Mouse (Mus musculus): Measurements from ENCODE around the gene Adam17. TPM values are rescaled to one million over a fixed set of nuclear protein-coding genes. Genes with fewer than 3 reads are reported as not detected.

Adam17 gene
- polyA plus RNA-seq, 1 experiment from 2014 or later: 38.2 TPM

GRCm38 (mm10) chr12:21286712-21287650 lies 86.5 kb downstream of the Adam17 start:
- Histone ChIP-seq H3K4me2 (replicated peaks; ENCODE audit: low read depth, low read length) (peak overlapping the region; percentile 78), H3K27ac (ENCODE audit: low read depth, low read length) (peak overlapping the region; percentile 86), H3K4me1 (replicated peaks; ENCODE audit: control insufficient read depth, insufficient read depth, low read length) (no peaks in the 10 kb centered on the region), H3K4me3 (ENCODE audit: low read depth, low read length) (peak overlapping the region; percentile 83), H3K9me3 (ENCODE audit: control insufficient read depth, low read length) (no peaks in the 10 kb centered on the region), H3K9ac (ENCODE audit: low read depth, low read length) (peak overlapping the region; percentile 88), H3K27me3 (ENCODE audit: control insufficient read depth, insufficient read depth, low read length) (no peaks in the 10 kb centered on the region), H3K36me3 (ENCODE audit: control insufficient read depth, insufficient read depth, low read length) (0 out of 2 replicates have a peak, but pooled peaks cover 5% of the 10 kb centered on the region)
- ATAC-seq (ENCODE audit: low FRiP score): peak; percentile 44
- DNase-seq (ENCODE audit: low spot score): no peak
- 39% methylated on average over 18 of the region's 18 CpGs for WGBS

GRCm38 (mm10) chr12:21286243-21286622 lies 87.2 kb downstream of the Adam17 start, which contains the start of gene Itgb1bp1:
TSS of gene Itgb1bp1 (minus strand) at chr12:21286284.
- peak within 1 kb of the TSS; percentile 86 for H3K27ac ChIP-seq (ENCODE audit: low read depth, low read length)
- no peaks in the 10 kb centered on the region for H3K27me3 ChIP-seq (ENCODE audit: control insufficient read depth, insufficient read depth, low read length)
- H3K4me2 ChIP-seq (replicated peaks; ENCODE audit: low read depth, low read length): peak within 1 kb of the TSS; percentile 78
- H3K9me3 ChIP-seq (ENCODE audit: control insufficient read depth, low read length): no peaks in the 10 kb centered on the region
- WGBS: under 1% methylated on average over 28 of the region's 28 CpGs
- DNase-seq (ENCODE audit: low spot score) (peak; percentile 99), ATAC-seq (ENCODE audit: low FRiP score) (peak; percentile 96)
- peak within 1 kb of the TSS; percentile 83 for H3K4me3 ChIP-seq (ENCODE audit: low read depth, low read length)
- peak within 1 kb of the TSS; percentile 88 for H3K9ac ChIP-seq (ENCODE audit: low read depth, low read length)
- no peaks in the 10 kb centered on the region for H3K36me3 ChIP-seq (ENCODE audit: control insufficient read depth, insufficient read depth, low read length)
- no peaks in the 10 kb centered on the region for H3K4me1 ChIP-seq (replicated peaks; ENCODE audit: control insufficient read depth, insufficient read depth, low read length)

GRCm38 (mm10) chr12:21285508-21286242 lies 87.8 kb downstream of the Adam17 start:
- no peak for DNase-seq (ENCODE audit: low spot score)
- H3K27me3 ChIP-seq (ENCODE audit: control insufficient read depth, insufficient read depth, low read length): no peaks in the 10 kb centered on the region
- ATAC-seq (ENCODE audit: low FRiP score): peak; percentile 41
- H3K9ac ChIP-seq (ENCODE audit: low read depth, low read length): peak overlapping the region; percentile 83
- peak overlapping the region; percentile 63 for H3K27ac ChIP-seq (ENCODE audit: low read depth, low read length)
- H3K4me2 ChIP-seq (replicated peaks; ENCODE audit: low read depth, low read length): peak overlapping the region; percentile 78
- H3K4me1 ChIP-seq (replicated peaks; ENCODE audit: control insufficient read depth, insufficient read depth, low read length): no peaks in the 10 kb centered on the region
- under 1% methylated on average over 44 of the region's 47 CpGs for WGBS
- peak overlapping the region; percentile 83 for H3K4me3 ChIP-seq (ENCODE audit: low read depth, low read length)
- no peaks in the 10 kb centered on the region for H3K36me3 ChIP-seq (ENCODE audit: control insufficient read depth, insufficient read depth, low read length)
- H3K9me3 ChIP-seq (ENCODE audit: control insufficient read depth, low read length): no peaks in the 10 kb centered on the region

- H3K27ac ChIP-seq (ENCODE audit: low read depth, low read length): peak within 1 kb of the TSS; percentile 86
- H3K4me1 ChIP-seq (replicated peaks; ENCODE audit: control insufficient read depth, insufficient read depth, low read length): no peaks in the 10 kb centered on the region
- DNase-seq (ENCODE audit: low spot score) (no peak), ATAC-seq (ENCODE audit: low FRiP score) (no peak)
- no peaks in the 10 kb centered on the region for H3K36me3 ChIP-seq (ENCODE audit: control insufficient read depth, insufficient read depth, low read length)
- 53% methylated on average over 11 of the region's 11 CpGs for WGBS
- peak within 1 kb of the TSS; percentile 83 for H3K4me3 ChIP-seq (ENCODE audit: low read depth, low read length)
- H3K4me2 ChIP-seq (replicated peaks; ENCODE audit: low read depth, low read length): peak within 1 kb of the TSS; percentile 78
- H3K27me3 ChIP-seq (ENCODE audit: control insufficient read depth, insufficient read depth, low read length): no peaks in the 10 kb centered on the region
- no peaks in the 10 kb centered on the region for H3K9me3 ChIP-seq (ENCODE audit: control insufficient read depth, low read length)
- H3K9ac ChIP-seq (ENCODE audit: low read depth, low read length): peak within 1 kb of the TSS; percentile 88
Measured at GRCm38 (mm10) chr12:21284761-21285441, 88.5 kb downstream of the Adam17 start, which contains the start of gene Cpsf3. TSS of gene Cpsf3 (plus strand) at chr12:21285391.

- no peak for DNase-seq (ENCODE audit: low spot score)
- Histone ChIP-seq H3K9me3 (ENCODE audit: control insufficient read depth, low read length) (no peaks in the 10 kb centered on the region), H3K27me3 (ENCODE audit: control insufficient read depth, insufficient read depth, low read length) (no peaks in the 10 kb centered on the region), H3K4me2 (replicated peaks; ENCODE audit: low read depth, low read length) (no peak overlapping the region), H3K36me3 (ENCODE audit: control insufficient read depth, insufficient read depth, low read length) (no peaks in the 10 kb centered on the region), H3K9ac (ENCODE audit: low read depth, low read length) (no peak overlapping the region), H3K4me1 (replicated peaks; ENCODE audit: control insufficient read depth, insufficient read depth, low read length) (no peaks in the 10 kb centered on the region), H3K4me3 (ENCODE audit: low read depth, low read length) (no peak overlapping the region), H3K27ac (ENCODE audit: low read depth, low read length) (no peak overlapping the region)
- 92% methylated on average over 1 of the region's 1 CpGs for WGBS
- no peak for ATAC-seq (ENCODE audit: low FRiP score)
Measured at GRCm38 (mm10) chr12:21277352-21277864, 96.0 kb downstream of the Adam17 start.

GRCm38 (mm10) chr12:21274446-21274845 lies 99.0 kb downstream of the Adam17 start:
- no peak overlapping the region for H3K27ac ChIP-seq (ENCODE audit: low read depth, low read length)
- H3K36me3 ChIP-seq (ENCODE audit: control insufficient read depth, insufficient read depth, low read length): no peaks in the 10 kb centered on the region
- no peak overlapping the region for H3K9ac ChIP-seq (ENCODE audit: low read depth, low read length)
- H3K27me3 ChIP-seq (ENCODE audit: control insufficient read depth, insufficient read depth, low read length): no peaks in the 10 kb centered on the region
- DNase-seq (ENCODE audit: low spot score): no peak
- no peak for ATAC-seq (ENCODE audit: low FRiP score)
- no peaks in the 10 kb centered on the region for H3K4me1 ChIP-seq (replicated peaks; ENCODE audit: control insufficient read depth, insufficient read depth, low read length)
- WGBS: 77% methylated on average over 7 of the region's 7 CpGs
- H3K4me2 ChIP-seq (replicated peaks; ENCODE audit: low read depth, low read length): no peak overlapping the region
- no peak overlapping the region for H3K4me3 ChIP-seq (ENCODE audit: low read depth, low read length)
- H3K9me3 ChIP-seq (ENCODE audit: control insufficient read depth, low read length): no peaks in the 10 kb centered on the region

Other genes with a start within 250 kb of the Adam17 start
- 125 and 140 TPM in 2 replicates for gene Cpsf3, start 88.2 kb downstream of the Adam17 start, polyA plus RNA-seq (2014; fragmentation: Nextera tagmentation; extraction: Ambion mirVana)
- 45.5 and 47.6 TPM in 2 replicates for gene Itgb1bp1, start 87.3 kb downstream of the Adam17 start, polyA plus RNA-seq (2014; fragmentation: Nextera tagmentation; extraction: Ambion mirVana)
- gene Iah1, start 57.2 kb downstream of the Adam17 start, polyA plus RNA-seq (2014; fragmentation: Nextera tagmentation; extraction: Ambion mirVana): 48.2 and 50.4 TPM in 2 replicates
- 1,238 and 1,304 TPM in 2 replicates for gene Ywhaq, start 44.0 kb upstream of the Adam17 start, polyA plus RNA-seq (2014; fragmentation: Nextera tagmentation; extraction: Ambion mirVana)

Data from hindbrain, embryonic 11.5 days (tissue).